Mouse (Mus musculus): ENCODE measurements at regions not wholly inside any gene's neighbourhood (a gene's known extent, or its start where the extent isn't known, plus 50 kb on each side); places are given as distances from the start of the nearest gene placed in this dataset.

GRCm38 (mm10) chr7:137618406-137619133 is 181.2 kb downstream of the Glrx3 start:
- no peak for TF ChIP-seq MYOG (IDR thresholded peaks at IDR 0.05; ENCODE audit: control insufficient read depth, extremely low read depth, insufficient read length)
- TF ChIP-seq CTCF (IDR thresholded peaks at IDR 0.05; ENCODE audit: control insufficient read depth, insufficient read depth, insufficient read length), result no peak
- TF ChIP-seq MAX (IDR thresholded peaks at IDR 0.05), result no peak

Data from C2C12 (cell line).